In genomic region chr2:148689444-148690140, GRCm38 (mm10) we compare ENCODE assay signal across 29 mouse cellular contexts. TPM values are rescaled to one million over a fixed set of nuclear protein-coding genes. Genes with fewer than 3 reads are reported as not detected.
DNase-seq lines count a peak whose midpoint lies in the region; ATAC-seq lines count a peak whose summit lies in the region.
"Had no signal": no experiment of that assay in that cellular context is flagged by ENCODE, and none has a peak within 500 bp of the region (broad histone marks: within the 10 kb centered on the region; RNA-seq: fewer than 3 reads in every experiment).

No protein-coding gene starts in this region.

- peak; percentile 43 for DNase-seq in adrenal gland, postnatal 14 days
- DNase-seq in adrenal gland, adult 18-20 months (ENCODE audit: low spot score in 2 of 2), result no peak
- no peak for DNase-seq in hindbrain, embryonic 11.5 days (ENCODE audit: low spot score)
- peak; percentile 45 for DNase-seq in CD4-positive, CD25-positive, alpha-beta regulatory T cell, adult 2 months (ENCODE audit: low read depth, low spot score)
- peak; percentile 35 for DNase-seq in induced T-regulatory cell, adult 2 months (ENCODE audit: low read depth)
- DNase-seq in right cerebral cortex, postnatal 14 days, result no peak
- DNase-seq: adrenal gland, postnatal 25 days; cerebellum, adult 18-20 months; cerebellum, postnatal 10 days; heart, postnatal 14 days; kidney, adult 18-20 months; kidney, postnatal 25 days; lung, postnatal 36 days; right cerebral cortex, adult 18-20 months; right cerebral cortex, postnatal 4 days; thymus, adult 18-20 months; thymus, postnatal 25 days had no signal

- ATAC-seq in hindbrain, embryonic 15.5 days (ENCODE audit: low FRiP score, low read depth), result peak; percentile 45; the same call in 1 of the 2 replicates
- no peak for ATAC-seq in hindbrain, embryonic 11.5 days (ENCODE audit: low FRiP score)
- ATAC-seq: forebrain, embryonic 16.5 days; midbrain, embryonic 16.5 days had no signal

- no peaks in the 10 kb centered on the region for H3K9me3 ChIP-seq in hindbrain, embryonic 15.5 days
- H3K9me3 ChIP-seq in hindbrain, embryonic 11.5 days (ENCODE audit: control insufficient read depth, low read length), result no peaks in the 10 kb centered on the region
- H3K9me3 ChIP-seq: embryonic facial prominence, embryonic 15.5 days; hindbrain, embryonic 10.5 days; kidney, embryonic 15.5 days; limb, embryonic 13.5 days; lung, embryonic 15.5 days; neural tube, embryonic 12.5 days had no signal

- no peak overlapping the region for H3K4me3 ChIP-seq in hindbrain, embryonic 15.5 days
- no peak overlapping the region for H3K4me3 ChIP-seq in hindbrain, embryonic 11.5 days (ENCODE audit: low read depth, low read length)
- H3K4me3 ChIP-seq: embryonic facial prominence, embryonic 15.5 days; hindbrain, embryonic 10.5 days; kidney, embryonic 15.5 days; limb, embryonic 13.5 days; lung, embryonic 15.5 days; neural tube, embryonic 12.5 days had no signal

- H3K27ac ChIP-seq in hindbrain, embryonic 15.5 days (replicated peaks), result no peak overlapping the region
- H3K27ac ChIP-seq in hindbrain, embryonic 11.5 days (ENCODE audit: low read depth, low read length), result no peak overlapping the region
- H3K27ac ChIP-seq: embryonic facial prominence, embryonic 15.5 days; hindbrain, embryonic 10.5 days; kidney, embryonic 15.5 days; limb, embryonic 13.5 days; liver, embryonic 14.5 days; lung, embryonic 15.5 days; neural tube, embryonic 12.5 days; stomach, postnatal 0 days had no signal

- H3K36me3 ChIP-seq in hindbrain, embryonic 15.5 days, result peaks cover 70% of the 10 kb centered on the region
- peaks cover 5% of the 10 kb centered on the region; the same call in 1 of the 2 replicates for H3K36me3 ChIP-seq in hindbrain, embryonic 11.5 days (ENCODE audit: control insufficient read depth, insufficient read depth, low read length)

- H3K27me3 ChIP-seq in hindbrain, embryonic 15.5 days, result no peaks in the 10 kb centered on the region
- H3K27me3 ChIP-seq in hindbrain, embryonic 11.5 days (ENCODE audit: control insufficient read depth, insufficient read depth, low read length), result no peaks in the 10 kb centered on the region
- H3K27me3 ChIP-seq: embryonic facial prominence, embryonic 15.5 days; kidney, embryonic 15.5 days; limb, embryonic 13.5 days; lung, embryonic 15.5 days; neural tube, embryonic 12.5 days had no signal

- H3K4me2 ChIP-seq in hindbrain, embryonic 15.5 days, result no peak overlapping the region
- no peak overlapping the region for H3K4me2 ChIP-seq in hindbrain, embryonic 11.5 days (replicated peaks; ENCODE audit: low read depth, low read length)
- H3K4me2 ChIP-seq: embryonic facial prominence, embryonic 15.5 days; kidney, embryonic 15.5 days; limb, embryonic 13.5 days; lung, embryonic 15.5 days; midbrain, embryonic 11.5 days; neural tube, embryonic 12.5 days had no signal

- no peak overlapping the region for H3K9ac ChIP-seq in hindbrain, embryonic 15.5 days
- no peak overlapping the region for H3K9ac ChIP-seq in hindbrain, embryonic 11.5 days (ENCODE audit: low read depth, low read length)
- H3K9ac ChIP-seq: embryonic facial prominence, embryonic 15.5 days; kidney, embryonic 15.5 days; limb, embryonic 13.5 days; liver, embryonic 14.5 days; lung, embryonic 15.5 days; neural tube, embryonic 12.5 days had no signal

- 97% methylated on average over 6 of the region's 6 CpGs for WGBS in hindbrain, embryonic 15.5 days
- WGBS in hindbrain, embryonic 11.5 days, result 97% methylated on average over 6 of the region's 6 CpGs

- H3K4me1 ChIP-seq in hindbrain, embryonic 15.5 days (replicated peaks), result no peaks in the 10 kb centered on the region
- H3K4me1 ChIP-seq in hindbrain, embryonic 11.5 days (replicated peaks; ENCODE audit: control insufficient read depth, insufficient read depth, low read length), result no peaks in the 10 kb centered on the region
- H3K4me1 ChIP-seq: embryonic facial prominence, embryonic 15.5 days; hindbrain, embryonic 10.5 days; kidney, embryonic 15.5 days; limb, embryonic 13.5 days; lung, embryonic 15.5 days; neural tube, embryonic 12.5 days had no signal

RNA-seq across cellular contexts. Expression of gene Gzf1, which starts 8.8 kb away (rescaled TPM):
- 28.3 and 29.4 TPM in 2 replicates for total RNA-seq in adrenal gland, postnatal 14 days (2021)
- 10 to 100 TPM; 29.7 to 30.4 TPM for total RNA-seq in adrenal gland, adult 18-20 months (2021)
- polyA plus RNA-seq in hindbrain, embryonic 15.5 days (2015; fragmentation: Nextera tagmentation; extraction: Ambion mirVana), result 13.9 and 16.3 TPM in 2 replicates
- 21.0 and 24.8 TPM in 2 replicates for polyA plus RNA-seq in hindbrain, embryonic 11.5 days (2014; fragmentation: Nextera tagmentation; extraction: Ambion mirVana)

RNA-seq across cellular contexts. Expression of gene Nxt1, which starts 17.2 kb away (rescaled TPM):
- total RNA-seq in adrenal gland, postnatal 14 days (2021), result 20.2 and 20.8 TPM in 2 replicates
- total RNA-seq in adrenal gland, adult 18-20 months (2021), result 10 to 100 TPM; 17.9 TPM
- polyA plus RNA-seq in hindbrain, embryonic 15.5 days (2015; fragmentation: Nextera tagmentation; extraction: Ambion mirVana), result 42.2 and 42.4 TPM in 2 replicates
- 113 and 114 TPM in 2 replicates for polyA plus RNA-seq in hindbrain, embryonic 11.5 days (2014; fragmentation: Nextera tagmentation; extraction: Ambion mirVana)

RNA-seq across cellular contexts. Expression of gene Napb, which starts 42.7 kb away (rescaled TPM):
- total RNA-seq in adrenal gland, postnatal 14 days (2021), result 4.5 and 7.9 TPM in 2 replicates
- 1 to 10 TPM; 5.6 to 6.0 TPM for total RNA-seq in adrenal gland, adult 18-20 months (2021)
- 77.7 and 84.2 TPM in 2 replicates for polyA plus RNA-seq in hindbrain, embryonic 15.5 days (2015; fragmentation: Nextera tagmentation; extraction: Ambion mirVana)
- polyA plus RNA-seq in hindbrain, embryonic 11.5 days (2014; fragmentation: Nextera tagmentation; extraction: Ambion mirVana), result 24.1 and 25.8 TPM in 2 replicates

Comparison
In these comparisons a context has a peak if more than half of its experiments do, and no peak if none do; other contexts are left out.
1. DNase-seq: peak in adrenal gland, postnatal 14 days (single experiment), CD4-positive, CD25-positive, alpha-beta regulatory T cell, adult 2 months (single experiment) and induced T-regulatory cell, adult 2 months (single experiment); none in adrenal gland, adult 18-20 months (0 of 2), hindbrain, embryonic 11.5 days (single experiment) and right cerebral cortex, postnatal 14 days (single experiment).